Mouse (Mus musculus) limb, embryonic 14.5 days (tissue): ENCODE data around the gene Reg4. TPM values are rescaled to one million over a fixed set of nuclear protein-coding genes. Genes with fewer than 3 reads are reported as not detected.

Experiments used
- ATAC-seq: fragments of 200-750 bp; cut with Nextera tagmentation; 2 replicates; pipeline ENCODE4 v1.8.0; 2017; ENCODE audit warnings: low read depth, moderate number of reproducible peaks, moderate TSS enrichment; ENCODE audit not compliant: low FRiP score
- DNase-seq: peaks from one replicate; pipeline ENCODE4 v3.0.0-alpha.2; 2015; ENCODE audit warnings: low spot score
- H3K27ac ChIP-seq: fragments of 300-500 bp; sonication (generic); replicated peaks from 2 replicates; pipeline ENCODE4 v1.5.1; 2014; ENCODE audit warnings: low read depth, mild to moderate bottlenecking, low read length, moderate library complexity, mixed read lengths
- H3K27me3 ChIP-seq: fragments of 300-500 bp; sonication (generic); 2 replicates; pipeline ENCODE4 v1.6.1; 2014; ENCODE audit warnings: low read length, mixed read lengths; ENCODE audit not compliant: control insufficient read depth, insufficient read depth
- H3K36me3 ChIP-seq: fragments of 300-500 bp; sonication (generic); 2 replicates; pipeline ENCODE4 v1.6.1; 2014; ENCODE audit warnings: mild to moderate bottlenecking, low read length, moderate library complexity, mixed read lengths; ENCODE audit not compliant: control insufficient read depth, insufficient read depth
- H3K4me1 ChIP-seq: fragments of 300-500 bp; sonication (generic); 2 replicates; pipeline ENCODE4 v1.6.1; 2014; ENCODE audit warnings: antibody characterized with exemption, low read length, mixed read lengths; ENCODE audit not compliant: control insufficient read depth, insufficient read depth
- H3K4me2 ChIP-seq: fragments of 300-500 bp; sonication (generic); replicated peaks from 2 replicates; pipeline ENCODE4 v1.6.1; 2014; ENCODE audit warnings: low read depth, mild to moderate bottlenecking, low read length, moderate library complexity; ENCODE audit not compliant: severe bottlenecking
- H3K4me3 ChIP-seq: fragments of 300-500 bp; sonication (generic); replicated peaks from 2 replicates; pipeline ENCODE4 v1.5.1; 2014; ENCODE audit warnings: low read length
- H3K9ac ChIP-seq: fragments of 300-500 bp; sonication (generic); 2 replicates; pipeline ENCODE4 v1.6.1; 2014; ENCODE audit warnings: mild to moderate bottlenecking, low read depth, low read length, moderate library complexity; ENCODE audit not compliant: severe bottlenecking
- H3K9me3 ChIP-seq: fragments of 300-500 bp; sonication (generic); 2 replicates; pipeline ENCODE4 v1.6.1; 2016; ENCODE audit warnings: low read length; ENCODE audit not compliant: control insufficient read depth
- POLR2A ChIP-seq: fragments of 200-500 bp; IDR thresholded peaks from 2 replicates; pipeline ENCODE4 v1.8.0; 2012; ENCODE audit warnings: inconsistent platforms, mild to moderate bottlenecking, moderate library complexity, borderline replicate concordance; ENCODE audit not compliant: insufficient read depth, insufficient read length; ENCODE audit errors: extremely low read depth
- WGBS: fragments of 180-500 bp; shearing (Covaris S2); extraction: QIAGEN DNeasy Blood & Tissue Kit; methylation state at CpG from one replicate; pipeline ENCODE4 v1.1.7; 2014; 5-methylcytosine and 5-hydroxymethylcytosine counted together
- polyA plus RNA-seq, 2 experiments: library from polyadenylated mRNA; depleted of rRNA in 1 of 2; stranded (reverse) in 1 of 2; unstranded in 1 of 2; fragments of >200 nt; fragmentation: Nextera tagmentation in 1 of 2; extraction: Ambion mirVana in 1 of 2; gene quantifications; 2 replicates each; pipeline versions ENCODE4 v1.2.1 to v1.2.3; 2012 to 2014

The Reg4 gene
- polyA plus RNA-seq, 2 experiments, result not detected

DNA sequence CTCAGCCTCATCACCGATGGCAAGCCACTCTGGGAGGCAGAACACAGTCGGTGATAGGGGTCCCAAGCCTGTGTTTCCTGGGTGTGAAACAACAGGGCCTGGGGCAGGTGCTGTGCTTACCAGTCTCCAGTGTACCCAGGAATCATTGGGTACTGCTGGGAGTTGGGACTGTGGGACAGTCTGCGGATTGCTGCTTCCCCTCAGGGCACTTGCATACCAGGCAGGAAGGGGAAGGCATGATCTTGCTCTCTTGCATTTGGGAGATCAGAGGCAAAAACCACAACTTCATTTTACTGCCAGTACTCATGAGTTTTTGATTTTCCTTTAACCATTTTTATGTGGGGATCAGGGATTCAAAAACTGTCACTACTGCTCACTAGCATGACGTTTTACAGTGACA, 36.8 kb downstream of the Reg4 start:
- DNase-seq (no peak), ATAC-seq (no peak)
- H3K4me1 ChIP-seq, result no peaks in the 10 kb centered on the region
- no peaks in the 10 kb centered on the region for H3K27me3 ChIP-seq
- no peaks in the 10 kb centered on the region for H3K36me3 ChIP-seq
- 59% methylated on average over 4 of the region's 4 CpGs for WGBS
- no peaks in the 10 kb centered on the region for H3K9me3 ChIP-seq
- TF ChIP-seq POLR2A, result no peak
- H3K9ac ChIP-seq, result no peak overlapping the region
- H3K27ac ChIP-seq, result no peak overlapping the region
- no peak overlapping the region for H3K4me2 ChIP-seq
- H3K4me3 ChIP-seq, result no peak overlapping the region

DNA sequence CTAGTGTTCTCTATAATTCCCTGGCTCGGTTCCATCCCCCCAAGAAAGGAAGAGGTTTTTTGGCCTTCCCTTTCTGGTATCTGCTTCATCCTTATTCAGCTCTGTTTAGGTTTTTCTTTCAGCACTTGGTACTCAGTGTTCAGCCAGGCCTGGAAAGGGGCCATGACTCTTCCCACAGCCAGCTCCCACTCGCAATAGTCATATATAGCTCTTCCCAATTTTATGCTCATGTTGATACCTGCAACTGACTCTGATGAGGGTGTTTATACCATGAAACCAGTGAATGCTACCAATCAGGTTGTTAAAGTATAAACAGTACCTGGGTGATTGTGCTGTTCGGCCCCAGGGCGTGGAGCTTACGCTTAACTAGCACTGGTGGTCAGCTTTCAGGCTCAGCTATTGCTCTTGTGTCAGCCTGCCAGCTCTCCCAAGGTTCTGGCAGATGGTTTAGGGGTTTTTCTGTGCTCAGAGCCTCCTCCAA, 37.4 kb downstream of the Reg4 start:
- Histone ChIP-seq H3K4me1 (no peaks in the 10 kb centered on the region), H3K4me3 (no peak overlapping the region), H3K27me3 (no peaks in the 10 kb centered on the region), H3K9me3 (no peaks in the 10 kb centered on the region), H3K27ac (no peak overlapping the region), H3K9ac (no peak overlapping the region), H3K36me3 (no peaks in the 10 kb centered on the region), H3K4me2 (no peak overlapping the region)
- DNase-seq (no peak), ATAC-seq (no peak)
- no peak for TF ChIP-seq POLR2A
- 67% methylated on average over 5 of the region's 5 CpGs for WGBS

DNA sequence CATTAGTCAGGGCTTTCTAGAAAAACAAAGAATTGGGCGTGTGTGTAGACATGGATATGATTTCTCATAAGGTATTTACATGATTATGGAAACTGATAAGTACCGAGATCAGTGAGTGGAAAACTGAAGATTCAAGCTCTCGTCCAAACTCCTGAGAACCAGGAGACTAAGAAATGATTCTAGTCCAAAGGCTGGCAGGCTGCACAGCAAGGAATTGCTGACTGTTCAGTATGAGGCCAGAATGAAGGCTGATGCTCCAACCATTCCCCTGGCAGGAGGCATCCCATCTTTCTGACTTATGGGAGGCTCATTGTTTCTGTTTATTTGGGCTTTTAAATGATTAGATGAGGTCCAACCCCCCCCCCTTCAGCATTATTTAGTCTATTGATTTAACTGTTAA, 38.6 kb downstream of the Reg4 start:
- no peak for ATAC-seq
- no peak overlapping the region for H3K27ac ChIP-seq
- WGBS, result 82% methylated on average over 3 of the region's 3 CpGs

DNA sequence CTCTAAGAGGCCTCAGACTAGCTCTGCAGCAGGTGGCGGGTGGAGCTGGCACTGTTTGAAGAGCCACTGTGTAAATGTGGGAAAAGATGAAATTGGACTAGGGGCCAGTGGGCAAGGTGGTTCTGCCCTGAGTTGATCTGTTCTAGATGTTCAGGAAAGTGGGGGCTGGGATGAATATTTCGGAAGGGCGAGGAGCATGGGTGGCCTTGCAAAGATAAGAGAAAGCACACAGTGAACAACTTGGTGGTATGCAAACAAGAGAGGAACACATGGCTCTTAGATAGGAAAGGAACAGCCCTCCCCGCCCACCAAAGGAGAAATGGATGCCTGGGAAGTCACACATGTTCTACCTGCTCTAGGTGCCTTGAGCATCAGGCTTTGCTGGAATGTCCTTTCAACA, 39.5 kb downstream of the Reg4 start:
- ATAC-seq, result no peak
- 90% methylated on average over 4 of the region's 4 CpGs for WGBS

More for the DNA sequence above, 38.6 kb downstream of the Reg4 start:
- no peaks in the 10 kb centered on the region for H3K27me3 ChIP-seq
- H3K36me3 ChIP-seq, result no peaks in the 10 kb centered on the region
- H3K4me3 ChIP-seq, result no peak overlapping the region
- H3K4me1 ChIP-seq, result no peaks in the 10 kb centered on the region
- H3K9me3 ChIP-seq, result no peaks in the 10 kb centered on the region
- DNase-seq, result no peak
- H3K4me2 ChIP-seq, result no peak overlapping the region
- no peak for TF ChIP-seq POLR2A
- no peak overlapping the region for H3K9ac ChIP-seq

DNA sequence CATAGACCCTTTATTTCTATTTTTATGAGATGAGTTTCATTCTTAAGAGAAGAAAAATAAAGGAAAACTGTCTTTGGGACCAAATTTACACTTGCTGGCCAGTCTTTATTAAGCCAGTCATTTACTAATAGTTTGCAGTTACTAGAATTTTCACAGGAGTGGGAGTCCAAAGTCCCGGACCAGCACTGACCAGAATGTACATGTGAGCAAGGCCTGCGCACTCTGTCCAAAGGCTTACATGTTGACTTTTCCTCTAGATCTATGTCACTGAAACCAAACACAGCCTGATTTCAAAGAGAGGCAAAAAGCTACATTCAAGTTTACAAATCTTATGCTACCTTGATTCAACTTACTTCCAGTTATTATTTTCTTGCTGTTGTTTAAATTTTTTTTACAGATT, 40.2 kb downstream of the Reg4 start:
- Histone ChIP-seq H3K9ac (no peak overlapping the region), H3K4me1 (no peaks in the 10 kb centered on the region), H3K4me2 (no peak overlapping the region), H3K27ac (no peak overlapping the region), H3K27me3 (no peaks in the 10 kb centered on the region), H3K4me3 (no peak overlapping the region), H3K36me3 (no peaks in the 10 kb centered on the region), H3K9me3 (no peaks in the 10 kb centered on the region)
- DNase-seq (no peak), ATAC-seq (no peak)
- TF ChIP-seq POLR2A, result no peak
- WGBS, result 93% methylated on average over 2 of the region's 2 CpGs

More for the DNA sequence above, 39.5 kb downstream of the Reg4 start:
- TF ChIP-seq POLR2A, result no peak
- Histone ChIP-seq H3K9me3 (no peaks in the 10 kb centered on the region), H3K27me3 (no peaks in the 10 kb centered on the region), H3K36me3 (no peaks in the 10 kb centered on the region), H3K4me3 (no peak overlapping the region), H3K27ac (no peak overlapping the region), H3K4me2 (no peak overlapping the region), H3K9ac (no peak overlapping the region), H3K4me1 (no peaks in the 10 kb centered on the region)
- DNase-seq, result no peak

DNA sequence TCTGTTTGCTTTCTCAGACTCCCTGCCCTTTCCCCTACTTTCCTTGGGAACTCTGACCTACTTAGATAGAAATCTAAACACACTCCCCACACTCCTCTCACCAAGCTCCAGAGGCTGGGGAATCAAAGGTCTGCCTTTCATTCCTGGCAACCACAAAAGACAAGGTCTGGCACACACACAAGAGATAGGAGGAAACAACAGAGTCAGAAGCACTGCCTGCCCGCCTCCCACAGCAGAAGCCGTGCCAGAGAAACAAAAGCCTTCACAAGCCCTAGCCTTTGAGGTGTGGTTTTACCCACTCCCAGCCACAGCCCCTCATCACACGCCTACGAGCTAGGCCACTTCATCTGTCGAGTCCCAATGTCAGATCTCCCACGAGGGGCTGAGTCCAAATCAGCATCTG, 45.3 kb downstream of the Reg4 start:
- H3K36me3 ChIP-seq, result no peaks in the 10 kb centered on the region
- H3K4me3 ChIP-seq, result no peak overlapping the region
- ATAC-seq, result no peak
- H3K27ac ChIP-seq, result no peak overlapping the region
- TF ChIP-seq POLR2A, result no peak
- H3K4me2 ChIP-seq, result no peak overlapping the region
- no peaks in the 10 kb centered on the region for H3K27me3 ChIP-seq
- H3K9me3 ChIP-seq, result no peaks in the 10 kb centered on the region
- H3K4me1 ChIP-seq, result no peaks in the 10 kb centered on the region
- H3K9ac ChIP-seq, result no peak overlapping the region
- WGBS, result 50% methylated on average over 6 of the region's 6 CpGs
- no peak for DNase-seq
